Mouse (Mus musculus): ENCODE measurements around the gene Pigt.

DNA sequence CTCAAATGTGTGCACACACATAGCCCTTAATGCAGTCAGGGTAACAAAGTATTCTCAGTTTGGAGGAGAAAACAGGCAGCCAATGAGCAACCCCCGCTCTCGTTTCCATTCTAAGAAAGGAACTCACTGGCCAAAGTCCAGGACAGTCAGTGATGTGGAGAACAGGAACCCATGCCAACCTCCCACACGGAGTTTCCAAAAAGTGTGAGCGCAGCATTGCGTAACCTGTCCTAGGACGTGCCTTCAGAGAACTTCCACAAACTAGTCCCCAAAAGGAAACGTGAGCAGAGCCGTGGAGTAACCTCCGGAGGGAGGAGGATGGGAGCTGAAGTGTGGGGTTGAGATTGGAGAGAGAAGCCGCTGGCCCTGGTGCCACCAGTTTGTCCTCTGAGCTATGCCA, 42.5 kb upstream of the Pigt start:
- no peak for TF ChIP-seq GATA1 (IDR thresholded peaks at IDR 0.05; ENCODE audit: borderline replicate concordance, low read length)
- no peak for TF ChIP-seq FLI1 (IDR thresholded peaks at IDR 0.05; ENCODE audit: low read length)

Data from megakaryocyte, embryonic 14.5 days (primary cell).